ENCODE assay signal across 26 mouse cellular contexts in genomic region chr12:34151336-34151735, GRCm38 (mm10).
DNase-seq lines count a peak whose midpoint lies in the region; ATAC-seq and TF ChIP-seq lines count a peak whose summit lies in the region.
"Had no signal": no experiment of that assay in that cellular context is flagged by ENCODE, and none has a peak within 500 bp of the region (broad histone marks: within the 10 kb centered on the region; RNA-seq: fewer than 3 reads in every experiment).

No protein-coding gene starts in this region.

- no peak overlapping the region for H3K4me3 ChIP-seq in kidney, postnatal 0 days (replicated peaks; ENCODE audit: low read depth, low read length)
- H3K4me3 ChIP-seq: forebrain, embryonic 10.5 days; forebrain, embryonic 13.5 days; heart, embryonic 12.5 days; heart, embryonic 15.5 days had no signal

- H3K9me3 ChIP-seq in kidney, postnatal 0 days (replicated peaks; ENCODE audit: low read length), result no peaks in the 10 kb centered on the region
- H3K9me3 ChIP-seq: forebrain, embryonic 10.5 days; forebrain, embryonic 13.5 days; heart, embryonic 12.5 days; heart, embryonic 15.5 days had no signal

- 15% methylated on average over 3 of the region's 3 CpGs for WGBS in kidney, postnatal 0 days

- no peaks in the 10 kb centered on the region for H3K4me1 ChIP-seq in kidney, postnatal 0 days (replicated peaks; ENCODE audit: insufficient read depth, low read length)
- H3K4me1 ChIP-seq: forebrain, embryonic 10.5 days; heart, embryonic 15.5 days had no signal

- no peak for ATAC-seq in kidney, postnatal 0 days (replicated peaks; ENCODE audit: low FRiP score, low read depth)
- ATAC-seq: activated CD4-positive, CD25-positive, alpha-beta regulatory T cell, adult 4 months; CD4-positive, CD25-positive, alpha-beta regulatory T cell, adult 4 months; forebrain, embryonic 13.5 days; forebrain, embryonic 16.5 days; hindbrain, postnatal 0 days; inflammation-experienced regulatory T-cells, adult 6 months had no signal

- TF ChIP-seq CTCF in kidney, postnatal 0 days (IDR thresholded peaks at IDR 0.05; ENCODE audit: low read depth), result no peak

- intact Hi-C loops in gastrocnemius, postnatal 14 days (cut with DNase I; ENCODE audit: low total_unique reads), result no loop called here

- H3K27ac ChIP-seq in kidney, postnatal 0 days, result no peak overlapping the region
- H3K27ac ChIP-seq: forebrain, embryonic 10.5 days; forebrain, embryonic 13.5 days; heart, embryonic 15.5 days; hindbrain, embryonic 14.5 days; hindbrain, postnatal 0 days had no signal

- peak; percentile 12 for DNase-seq in kidney, postnatal 0 days (ENCODE audit: low spot score)
- no peak for DNase-seq in kidney, postnatal 25 days
- DNase-seq in thymus, postnatal 0 days (ENCODE audit: low spot score), result peak; percentile 3
- no peak for DNase-seq in thymus, postnatal 14 days
- DNase-seq in embryo, embryonic 11 days, result peak; percentile 38
- DNase-seq in gastrocnemius, postnatal 14 days, result no peak
- DNase-seq: adrenal gland, adult 8-10 months; adrenal gland, postnatal 25 days; cerebellum, adult 11-12 months; cerebellum, adult 8-10 months; cerebellum, postnatal 10 days; cerebellum, postnatal 36 days; gastrocnemius, postnatal 10 days; heart, adult 18-20 months; heart, postnatal 10 days; heart, postnatal 36 days had no signal

- no peak overlapping the region for H3K9ac ChIP-seq in kidney, postnatal 0 days (ENCODE audit: low read depth, low read length)
- H3K9ac ChIP-seq: forebrain, embryonic 13.5 days; heart, embryonic 12.5 days; heart, embryonic 15.5 days; hindbrain, embryonic 14.5 days had no signal

- no peaks in the 10 kb centered on the region for H3K27me3 ChIP-seq in kidney, postnatal 0 days (ENCODE audit: insufficient read depth, low read length)
- H3K27me3 ChIP-seq: forebrain, embryonic 13.5 days; heart, embryonic 12.5 days; heart, embryonic 15.5 days had no signal

- no peaks in the 10 kb centered on the region for H3K36me3 ChIP-seq in kidney, postnatal 0 days (ENCODE audit: insufficient read depth, low read length)
- H3K36me3 ChIP-seq: forebrain, embryonic 10.5 days; heart, embryonic 12.5 days; heart, embryonic 15.5 days had no signal

- no peak overlapping the region for H3K4me2 ChIP-seq in kidney, postnatal 0 days (ENCODE audit: low read length)
- H3K4me2 ChIP-seq: forebrain, embryonic 13.5 days; heart, embryonic 12.5 days; heart, embryonic 15.5 days; hindbrain, embryonic 14.5 days had no signal

Comparison
In these comparisons a context has a peak if more than half of its experiments do, and no peak if none do; other contexts are left out.
1. DNase-seq: peak in kidney, postnatal 0 days (single experiment), thymus, postnatal 0 days (single experiment) and embryo, embryonic 11 days (single experiment); none in kidney, postnatal 25 days (0 of 2), thymus, postnatal 14 days (single experiment) and gastrocnemius, postnatal 14 days (single experiment).